Mouse (Mus musculus) macrophage (primary cell): ENCODE data around the gene Shtn1. TPM values are rescaled to one million over a fixed set of nuclear protein-coding genes. Genes with fewer than 3 reads are reported as not detected.

Experiments
- H3K27ac ChIP-seq: fragments of 350-480 bp; formaldehyde crosslinking; 2 replicates; pipeline ENCODE4 v1.9.0; 2021
- H3K36me3 ChIP-seq: fragments of 350-480 bp; formaldehyde crosslinking; 2 replicates; pipeline ENCODE4 v1.9.0; 2021; ENCODE audit errors: inconsistent target
- H3K4me3 ChIP-seq: fragments of 350-480 bp; formaldehyde crosslinking; 2 replicates; pipeline ENCODE4 v1.9.0; 2021; ENCODE audit errors: inconsistent target
- H3K79me2 ChIP-seq: fragments of 350-480 bp; formaldehyde crosslinking; 2 replicates; pipeline ENCODE4 v1.9.0; 2021; ENCODE audit errors: inconsistent target
- WGBS: methylation state at CpG from one replicate; pipeline ENCODE4 v1.1.7; 2026; ENCODE audit warnings: inconsistent platforms; ENCODE audit not compliant: missing documents; 5-methylcytosine and 5-hydroxymethylcytosine counted together
- polyA plus RNA-seq: library from polyadenylated mRNA; stranded (reverse); fragments of 250-400 nt; gene quantifications from 3 replicates; pipeline ENCODE4 v1.2.4, GENCODE M21; 2018; ENCODE audit warnings: inconsistent platforms

The Shtn1 gene
- polyA plus RNA-seq, 1 experiment from 2014 or later: 80.8 TPM

- Histone ChIP-seq H3K36me3 (peaks cover 42% of the 10 kb centered on the region), H3K4me3 (no peak overlapping the region), H3K27ac (no peak overlapping the region), H3K79me2 (no peaks in the 10 kb centered on the region)
- 94% methylated on average over 4 of the region's 4 CpGs for WGBS
Measured at GRCm38 (mm10) chr19:59033241-59033640, 42.7 kb downstream of the Shtn1 start.

DNA sequence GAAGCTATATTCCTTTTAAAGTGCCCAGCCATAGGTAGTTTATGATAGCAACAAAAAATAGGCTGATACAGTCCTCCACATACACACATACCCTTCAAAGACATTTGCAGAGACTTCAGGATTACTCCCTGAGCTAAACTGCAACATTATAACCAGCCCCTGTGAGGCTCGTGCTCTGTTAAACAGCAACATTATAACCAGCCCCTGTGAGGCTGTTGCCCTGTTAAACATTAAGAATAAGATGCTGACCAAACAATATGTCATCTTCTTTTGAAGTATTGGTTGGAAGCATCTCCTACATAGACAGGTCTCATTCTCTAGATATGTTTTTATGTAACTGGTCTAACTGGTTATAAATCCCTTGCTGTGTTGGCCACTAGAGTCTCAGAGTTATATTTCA, 45.7 kb downstream of the Shtn1 start:
- peaks cover 34% of the 10 kb centered on the region; the same call in 1 of the 2 replicates for H3K36me3 ChIP-seq
- no peak overlapping the region for H3K4me3 ChIP-seq
- H3K27ac ChIP-seq: no peak overlapping the region
- no peaks in the 10 kb centered on the region for H3K79me2 ChIP-seq
- 75% methylated on average over 1 of the region's 1 CpGs for WGBS

DNA sequence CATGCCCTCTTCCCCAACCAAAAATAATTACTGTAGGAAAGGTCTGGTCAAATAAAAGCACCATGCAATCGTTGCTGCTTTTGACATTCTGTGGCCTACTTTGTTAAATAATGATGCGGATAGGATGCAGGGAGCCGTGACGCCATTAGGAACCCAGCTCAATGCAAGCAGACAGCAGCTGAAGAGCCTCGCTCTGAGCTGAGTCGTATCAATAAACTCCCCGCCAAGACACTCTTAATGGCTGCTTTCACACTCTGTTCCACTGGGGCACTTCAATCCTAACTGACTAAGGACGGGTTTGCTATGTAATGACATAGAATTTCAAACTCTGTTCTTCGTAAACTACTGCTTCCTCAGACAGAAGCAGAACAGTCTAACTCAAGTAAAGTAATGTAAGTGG, 46.9 kb downstream of the Shtn1 start:
- WGBS: over 99% methylated on average over 9 of the region's 9 CpGs
- H3K4me3 ChIP-seq: no peak overlapping the region
- H3K36me3 ChIP-seq: peaks cover 28% of the 10 kb centered on the region; the same call in 1 of the 2 replicates
- no peak overlapping the region for H3K27ac ChIP-seq
- H3K79me2 ChIP-seq: no peaks in the 10 kb centered on the region

DNA sequence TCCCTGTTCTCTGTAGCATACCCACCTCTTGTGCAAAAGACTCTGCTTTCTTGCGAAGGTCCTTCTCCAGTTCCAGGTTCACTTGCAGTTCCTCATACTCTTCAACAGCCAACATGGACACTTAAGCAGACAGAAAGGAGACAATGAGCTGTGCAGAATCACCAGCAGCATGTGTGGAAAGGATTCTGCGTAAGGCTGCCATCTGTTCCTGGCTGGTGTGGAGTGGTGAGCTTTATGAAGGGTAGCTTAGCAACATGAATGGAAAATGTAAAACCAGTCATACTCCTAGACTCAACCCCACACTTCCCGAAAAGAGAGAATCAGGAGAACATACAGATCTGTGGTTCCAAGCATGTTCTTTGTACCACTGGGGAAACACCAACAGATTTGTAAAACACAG, 47.8 kb downstream of the Shtn1 start:
- Histone ChIP-seq H3K4me3 (no peak overlapping the region), H3K27ac (no peak overlapping the region), H3K79me2 (no peaks in the 10 kb centered on the region), H3K36me3 (peaks cover 32% of the 10 kb centered on the region; the same call in 1 of the 2 replicates)
- WGBS: 88% methylated on average over 3 of the region's 3 CpGs

DNA sequence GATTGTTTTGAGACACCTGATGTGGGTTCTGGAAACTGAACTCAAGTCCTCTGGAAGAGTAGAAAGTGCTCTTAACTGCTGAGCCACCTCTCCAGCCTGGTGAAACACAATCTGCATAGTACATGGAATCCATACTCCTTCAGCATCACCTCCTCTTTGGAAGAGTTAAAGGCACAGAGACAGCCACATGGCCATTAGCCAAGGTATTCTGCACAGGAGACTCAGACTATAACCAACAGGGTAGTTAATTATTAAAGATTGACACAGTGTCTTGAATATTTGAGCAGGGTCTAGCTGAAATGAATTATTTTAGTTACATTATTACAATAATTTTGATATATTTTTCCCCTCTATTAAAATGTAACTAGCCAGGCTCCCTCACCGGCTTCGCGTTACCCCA, 52.0 kb downstream of the Shtn1 start:
- WGBS: 97% methylated on average over 3 of the region's 3 CpGs
- Histone ChIP-seq H3K4me3 (no peak overlapping the region), H3K79me2 (no peaks in the 10 kb centered on the region), H3K36me3 (peaks cover 41% of the 10 kb centered on the region), H3K27ac (no peak overlapping the region)

- H3K79me2 ChIP-seq: no peaks in the 10 kb centered on the region
- H3K4me3 ChIP-seq: no peak overlapping the region
- H3K36me3 ChIP-seq: peaks cover 61% of the 10 kb centered on the region
- no peak overlapping the region for H3K27ac ChIP-seq
Measured at GRCm38 (mm10) chr19:59021644-59022043, 54.3 kb downstream of the Shtn1 start.

DNA sequence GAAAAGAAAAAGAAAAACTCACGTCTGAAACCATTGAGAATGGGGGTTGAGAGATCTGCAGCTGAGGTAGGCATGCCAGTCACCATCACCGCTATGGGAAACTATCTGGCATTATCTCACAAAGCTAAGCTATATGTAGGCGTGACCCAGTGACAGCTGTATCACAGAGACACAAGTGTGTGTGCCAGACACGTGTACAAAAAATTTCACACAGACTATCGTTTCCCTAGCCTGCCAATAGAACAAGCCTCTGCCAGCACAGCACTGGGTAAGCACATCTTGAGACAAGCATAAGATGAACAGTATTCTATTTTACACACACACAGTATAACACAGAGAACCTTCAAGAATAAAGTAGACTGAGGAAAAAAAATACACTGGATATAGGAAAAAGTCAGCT, 65.1 kb downstream of the Shtn1 start:
- Histone ChIP-seq H3K79me2 (no peaks in the 10 kb centered on the region), H3K27ac (no peak overlapping the region), H3K36me3 (peaks cover 40% of the 10 kb centered on the region), H3K4me3 (no peak overlapping the region)
- 89% methylated on average over 5 of the region's 5 CpGs for WGBS

- Histone ChIP-seq H3K4me3 (no peak overlapping the region), H3K27ac (no peak overlapping the region), H3K36me3 (peaks cover 50% of the 10 kb centered on the region), H3K79me2 (no peaks in the 10 kb centered on the region)
- WGBS: 88% methylated on average over 15 of the region's 15 CpGs
Measured at GRCm38 (mm10) chr19:59006577-59007340, 69.1 kb downstream of the Shtn1 start.

DNA sequence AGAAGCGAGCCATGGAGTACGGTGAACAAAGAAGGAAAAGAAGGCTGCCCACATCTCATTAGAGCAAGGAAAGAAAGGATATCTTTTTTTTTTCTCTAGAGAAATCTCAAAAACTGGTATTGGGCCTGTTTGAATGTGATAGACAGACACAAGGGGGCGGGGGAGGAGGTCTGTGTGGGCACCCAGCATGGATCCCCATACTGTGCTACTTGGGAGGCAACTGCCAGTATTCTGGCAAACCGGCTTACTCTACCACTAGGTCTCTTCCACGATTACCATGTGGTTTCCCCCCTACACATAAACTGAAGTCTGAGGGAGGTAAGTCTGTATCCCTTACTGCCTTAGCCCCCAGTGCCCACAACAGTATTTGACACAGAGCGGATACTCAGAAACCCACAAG, 73.1 kb downstream of the Shtn1 start:
- H3K4me3 ChIP-seq: no peak overlapping the region
- H3K36me3 ChIP-seq: peaks cover 56% of the 10 kb centered on the region
- no peaks in the 10 kb centered on the region for H3K79me2 ChIP-seq
- 88% methylated on average over 6 of the region's 6 CpGs for WGBS
- H3K27ac ChIP-seq: no peak overlapping the region

DNA sequence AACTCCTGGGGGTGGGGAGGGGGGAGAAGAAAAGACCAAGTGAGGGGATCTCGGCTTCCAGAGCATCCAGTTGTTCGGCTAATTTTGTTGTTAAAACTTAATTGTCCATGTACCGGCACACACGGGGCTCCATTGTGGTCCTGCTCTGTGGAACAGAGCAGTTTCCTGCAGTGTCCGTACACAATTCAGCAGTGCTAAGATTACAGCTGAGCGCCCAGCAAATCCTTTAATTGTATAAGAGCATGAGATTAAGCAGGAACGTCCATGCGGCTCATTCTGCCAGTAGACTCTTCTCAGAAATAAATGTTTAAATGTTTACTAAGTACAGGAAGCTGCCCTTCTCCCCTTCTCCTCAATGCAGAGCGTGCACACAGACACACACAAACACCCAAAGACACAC, 94.3 kb downstream of the Shtn1 start:
- peaks cover 8% of the 10 kb centered on the region; the same call in 1 of the 2 replicates for H3K36me3 ChIP-seq
- H3K79me2 ChIP-seq: no peaks in the 10 kb centered on the region
- H3K4me3 ChIP-seq: no peak overlapping the region
- WGBS: 85% methylated on average over 9 of the region's 9 CpGs
- no peak overlapping the region for H3K27ac ChIP-seq

GRCm38 (mm10) chr19:58980056-58980440, 95.9 kb downstream of the Shtn1 start:
- 74% methylated on average over 5 of the region's 5 CpGs for WGBS
- Histone ChIP-seq H3K27ac (peak overlapping the region; percentile 59; the same call in 1 of the 2 replicates), H3K79me2 (no peaks in the 10 kb centered on the region), H3K4me3 (no peak overlapping the region), H3K36me3 (peaks cover 9% of the 10 kb centered on the region; the same call in 1 of the 2 replicates)

DNA sequence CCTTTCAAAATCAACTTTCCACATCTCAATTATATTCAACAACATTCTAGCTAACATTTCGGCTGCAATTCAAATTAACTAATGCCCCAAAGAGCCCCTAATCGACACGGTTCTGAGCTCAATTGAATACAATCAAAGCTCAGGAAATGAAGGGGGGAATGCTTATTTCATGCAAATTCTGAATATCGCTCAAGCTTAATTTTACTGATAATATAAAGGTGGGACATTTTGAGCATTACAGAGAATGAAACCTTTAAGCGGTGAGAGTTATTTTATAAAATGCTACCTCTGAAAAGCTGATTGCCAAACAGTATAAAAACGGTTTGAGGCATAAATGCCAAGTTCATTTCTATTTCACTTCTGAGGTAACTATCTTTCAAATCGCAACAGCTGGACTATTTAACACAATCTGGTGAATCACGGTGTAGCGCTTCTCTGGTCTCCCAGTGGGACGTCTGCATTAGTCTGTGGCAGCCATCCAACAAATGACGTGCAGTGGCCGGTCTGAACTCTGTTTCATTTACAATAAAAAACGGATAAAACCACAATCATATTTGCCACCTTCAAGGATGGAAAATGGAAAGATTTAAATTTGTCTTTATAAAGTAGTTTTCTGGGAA, 96.4 kb downstream of the Shtn1 start:
- Histone ChIP-seq H3K4me3 (no peak overlapping the region), H3K27ac (peak overlapping the region; percentile 59), H3K36me3 (peaks cover 9% of the 10 kb centered on the region; the same call in 1 of the 2 replicates), H3K79me2 (no peaks in the 10 kb centered on the region)
- 57% methylated on average over 13 of the region's 13 CpGs for WGBS

- Histone ChIP-seq H3K79me2 (no peaks in the 10 kb centered on the region), H3K4me3 (no peak overlapping the region), H3K27ac (peak overlapping the region; percentile 59), H3K36me3 (peaks cover 17% of the 10 kb centered on the region; the same call in 1 of the 2 replicates)
- WGBS: 21% methylated on average over 11 of the region's 11 CpGs
Measured at GRCm38 (mm10) chr19:58978401-58979171, 97.3 kb downstream of the Shtn1 start.

- H3K79me2 ChIP-seq: no peaks in the 10 kb centered on the region
- no peak overlapping the region for H3K27ac ChIP-seq
- no peak overlapping the region for H3K4me3 ChIP-seq
- H3K36me3 ChIP-seq: peaks cover 26% of the 10 kb centered on the region; the same call in 1 of the 2 replicates
- WGBS: 82% methylated on average over 11 of the region's 11 CpGs
Measured at GRCm38 (mm10) chr19:58975216-58975863, 100.6 kb downstream of the Shtn1 start.
